Mouse (Mus musculus) intestine, postnatal 0 days (tissue): ENCODE results near the gene Ppp1r15b. TPM values are rescaled to one million over a fixed set of nuclear protein-coding genes. Genes with fewer than 3 reads are reported as not detected.

Experiments used
- ATAC-seq: fragments of 200-750 bp; cut with Nextera tagmentation; 2 replicates; pipeline ENCODE4 v1.8.0; 2017; ENCODE audit warnings: mild to moderate bottlenecking, moderate TSS enrichment, moderate library complexity
- H3K27ac ChIP-seq: fragments of 300-500 bp; sonication (generic); 2 replicates; pipeline ENCODE4 v1.5.1; 2014; ENCODE audit warnings: mild to moderate bottlenecking, low read depth, low read length, moderate library complexity
- H3K27me3 ChIP-seq: fragments of 300-500 bp; sonication (generic); replicated peaks from 2 replicates; pipeline ENCODE4 v1.6.1; 2014; ENCODE audit warnings: low read length, mixed read lengths; ENCODE audit not compliant: control insufficient read depth, insufficient read depth
- H3K36me3 ChIP-seq: fragments of 300-500 bp; sonication (generic); 2 replicates; pipeline ENCODE4 v1.6.1; 2014; ENCODE audit warnings: mild to moderate bottlenecking, moderate library complexity; ENCODE audit not compliant: control insufficient read depth, insufficient read depth
- H3K4me1 ChIP-seq: fragments of 300-500 bp; sonication (generic); replicated peaks from 2 replicates; pipeline ENCODE4 v1.6.1; 2014; ENCODE audit warnings: antibody characterized with exemption, low read length, mixed read lengths; ENCODE audit not compliant: control insufficient read depth, insufficient read depth
- H3K4me2 ChIP-seq: fragments of 300-500 bp; sonication (generic); replicated peaks from 2 replicates; pipeline ENCODE4 v1.6.1; 2014; ENCODE audit warnings: low read depth, mild to moderate bottlenecking, moderate library complexity
- H3K4me3 ChIP-seq: fragments of 300-500 bp; sonication (generic); 2 replicates; pipeline ENCODE4 v1.5.1; 2014; ENCODE audit warnings: low read depth, low read length
- H3K9ac ChIP-seq: fragments of 300-500 bp; sonication (generic); 2 replicates; pipeline ENCODE4 v1.6.1; 2014; ENCODE audit warnings: mild to moderate bottlenecking, low read depth, low read length
- H3K9me3 ChIP-seq: fragments of 300-500 bp; sonication (generic); 2 replicates; pipeline ENCODE4 v1.6.1; 2016; ENCODE audit warnings: mixed run types; ENCODE audit not compliant: control insufficient read depth
- CTCF ChIP-seq: sonication (generic); IDR thresholded peaks from 2 replicates; pipeline ENCODE4 v1.5.1; 2016; ENCODE audit warnings: low read depth, mild to moderate bottlenecking, control low read depth, antibody characterized with exemption, moderate library complexity
- WGBS: fragments of 180-500 bp; shearing (Covaris S2); extraction: QIAGEN DNeasy Blood & Tissue Kit; methylation state at CpG from one replicate; pipeline ENCODE4 v1.1.7; 2014; 5-methylcytosine and 5-hydroxymethylcytosine counted together
- polyA plus RNA-seq: library from polyadenylated mRNA; unstranded; fragments of >200 nt; fragmentation: Nextera tagmentation; extraction: Ambion mirVana; gene quantifications from 2 replicates; pipeline ENCODE4 v1.2.1, GENCODE M21; 2015

Gene Ppp1r15b
- polyA plus RNA-seq, 1 experiment from 2014 or later = 28.5 TPM

DNA sequence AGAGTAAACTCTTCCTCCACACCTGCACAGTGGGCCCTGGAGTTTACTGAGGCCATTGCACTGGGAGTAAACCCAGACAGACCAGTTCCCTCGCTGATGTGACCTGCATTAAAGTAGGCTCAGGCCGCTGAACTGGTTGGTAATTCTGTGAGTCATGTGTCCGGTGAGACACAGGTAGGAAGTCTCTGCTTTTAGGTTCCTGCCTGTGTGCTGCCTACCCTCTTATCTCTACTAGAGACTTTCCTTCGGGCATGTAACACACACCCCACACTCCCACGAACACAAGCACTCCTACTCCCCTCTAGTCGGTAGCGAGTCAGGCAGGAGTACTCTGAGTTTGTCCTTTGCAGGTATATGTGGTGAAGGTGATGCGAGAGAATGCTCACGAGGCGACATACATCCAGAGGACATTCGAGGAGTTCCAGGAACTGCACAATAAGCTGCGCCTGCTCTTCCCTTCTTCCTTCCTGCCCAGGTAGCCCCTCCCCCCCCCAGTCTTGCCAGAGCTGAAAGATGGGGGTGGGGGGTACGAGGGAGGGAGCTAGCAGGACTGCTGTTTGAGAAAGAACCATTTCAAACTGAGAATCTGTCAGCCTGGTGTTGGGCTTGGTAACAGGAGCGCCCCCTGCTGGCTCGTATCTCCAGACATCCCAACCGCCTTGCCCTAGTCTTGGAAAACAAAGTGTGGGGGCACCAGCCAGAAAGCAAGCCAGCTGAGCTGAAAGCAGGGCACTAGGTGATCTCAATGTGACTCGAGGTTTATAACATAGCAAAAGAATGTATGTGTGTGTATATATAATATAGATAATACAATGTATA lies 29.8 kb upstream of the Ppp1r15b start:
- H3K36me3 ChIP-seq = peaks cover 82% of the 10 kb centered on the region
- no peaks in the 10 kb centered on the region for H3K27me3 ChIP-seq
- no peak overlapping the region for H3K9ac ChIP-seq
- H3K4me3 ChIP-seq = no peak overlapping the region
- H3K4me1 ChIP-seq = no peaks in the 10 kb centered on the region
- 33% methylated on average over 17 of the region's 17 CpGs for WGBS
- peak; percentile 42; the same call in 1 of the 2 replicates for ATAC-seq
- no peak overlapping the region for H3K4me2 ChIP-seq
- H3K27ac ChIP-seq = no peak overlapping the region
- peak; percentile 93 for TF ChIP-seq CTCF
- no peaks in the 10 kb centered on the region for H3K9me3 ChIP-seq

DNA sequence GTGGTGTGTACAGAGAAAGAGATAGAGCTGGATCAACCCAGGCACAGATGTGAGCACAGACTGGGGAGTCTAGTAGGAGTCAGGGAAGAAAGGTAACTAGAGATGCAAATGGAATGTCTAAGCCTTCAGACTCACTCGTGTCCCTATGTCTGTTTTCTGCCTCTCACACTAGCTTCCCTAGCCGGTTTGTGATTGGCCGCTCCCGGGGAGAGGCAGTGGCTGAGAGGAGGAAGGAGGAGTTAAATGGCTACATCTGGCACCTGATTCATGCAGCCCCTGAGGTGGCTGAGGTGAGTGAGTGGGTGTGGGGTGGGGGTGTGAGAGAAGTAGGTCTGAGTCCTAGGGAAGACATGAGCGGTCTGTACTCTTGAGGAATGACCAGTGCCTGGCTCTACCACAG lies 28.8 kb upstream of the Ppp1r15b start:
- H3K4me3 ChIP-seq = no peak overlapping the region
- H3K9me3 ChIP-seq = no peaks in the 10 kb centered on the region
- no peak for ATAC-seq
- no peak overlapping the region for H3K9ac ChIP-seq
- H3K27ac ChIP-seq = no peak overlapping the region
- no peak for TF ChIP-seq CTCF
- H3K4me1 ChIP-seq = no peaks in the 10 kb centered on the region
- no peak overlapping the region for H3K4me2 ChIP-seq
- H3K27me3 ChIP-seq = no peaks in the 10 kb centered on the region
- WGBS = 87% methylated on average over 5 of the region's 5 CpGs
- peaks cover 82% of the 10 kb centered on the region for H3K36me3 ChIP-seq

DNA sequence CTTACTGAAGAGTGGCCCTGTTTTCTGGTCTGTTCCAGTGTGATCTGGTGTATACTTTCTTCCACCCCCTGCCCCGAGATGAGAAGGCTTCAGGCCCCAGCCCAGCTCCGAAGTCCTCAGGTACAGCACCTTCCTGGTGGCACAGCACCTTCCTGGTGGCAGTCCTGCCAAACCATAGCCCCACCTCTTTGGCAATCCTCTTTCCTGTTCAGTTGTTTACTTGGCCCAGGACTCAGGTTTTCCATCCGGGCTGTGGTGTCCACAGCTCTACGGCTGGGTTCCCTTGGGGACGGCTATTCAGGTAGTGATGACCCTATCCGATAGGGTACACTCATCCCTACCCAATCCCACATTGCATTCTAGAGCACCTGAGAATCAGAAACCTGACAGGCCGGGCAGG lies 27.6 kb upstream of the Ppp1r15b start:
- no peaks in the 10 kb centered on the region for H3K27me3 ChIP-seq
- no peak overlapping the region for H3K4me3 ChIP-seq
- H3K36me3 ChIP-seq = peaks cover 74% of the 10 kb centered on the region
- no peak overlapping the region for H3K4me2 ChIP-seq
- no peak for TF ChIP-seq CTCF
- 92% methylated on average over 7 of the region's 7 CpGs for WGBS
- H3K9ac ChIP-seq = no peak overlapping the region
- no peaks in the 10 kb centered on the region for H3K9me3 ChIP-seq
- no peak overlapping the region for H3K27ac ChIP-seq
- ATAC-seq = no peak
- no peaks in the 10 kb centered on the region for H3K4me1 ChIP-seq

DNA sequence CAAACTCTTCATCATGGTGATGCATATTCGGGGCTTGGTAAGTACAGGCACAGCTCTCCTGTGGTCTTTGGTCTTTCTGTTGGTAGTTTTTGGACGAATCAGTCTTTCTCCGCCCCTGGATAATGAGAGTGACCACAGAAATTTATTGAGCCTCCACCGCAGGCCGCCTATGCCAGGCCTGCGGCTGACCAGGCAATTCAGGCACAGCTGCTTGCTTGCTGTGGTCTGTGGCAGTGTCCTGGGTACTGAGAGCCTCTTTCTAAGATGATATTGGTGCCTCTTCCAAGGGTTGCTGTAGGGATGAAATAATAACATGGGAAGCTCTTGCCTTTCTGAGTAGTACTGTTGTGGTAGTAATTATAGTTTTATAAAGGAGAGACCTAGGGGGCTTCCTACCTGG lies 27.1 kb upstream of the Ppp1r15b start:
- WGBS = 96% methylated on average over 6 of the region's 6 CpGs
- TF ChIP-seq CTCF = no peak
- Histone ChIP-seq H3K9me3 (no peaks in the 10 kb centered on the region), H3K27me3 (no peaks in the 10 kb centered on the region), H3K9ac (no peak overlapping the region), H3K4me2 (no peak overlapping the region), H3K4me1 (no peaks in the 10 kb centered on the region), H3K36me3 (peaks cover 68% of the 10 kb centered on the region), H3K4me3 (no peak overlapping the region), H3K27ac (no peak overlapping the region)
- ATAC-seq = no peak

DNA sequence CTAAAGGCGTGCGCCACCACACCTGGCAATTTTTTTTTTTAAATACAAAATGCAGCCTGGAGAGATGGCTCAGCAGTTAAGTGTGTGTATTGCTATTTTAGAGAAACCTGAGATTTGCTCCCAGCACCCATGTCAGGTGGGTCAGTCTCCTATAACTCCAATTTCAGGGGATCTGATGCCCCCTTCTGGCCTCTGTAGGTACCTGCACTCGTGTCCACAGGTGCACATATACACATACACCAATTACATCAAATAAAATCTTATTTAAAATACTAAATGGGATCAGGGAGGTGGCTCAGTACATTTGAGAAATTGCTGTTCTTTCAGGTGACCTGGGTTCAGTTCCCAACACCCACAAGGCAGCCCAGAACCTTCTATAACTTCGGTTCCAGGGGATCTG lies 14.8 kb upstream of the Ppp1r15b start:
- H3K36me3 ChIP-seq = no peaks in the 10 kb centered on the region; the same call in 1 of the 2 replicates
- no peak for ATAC-seq
- H3K9me3 ChIP-seq = no peaks in the 10 kb centered on the region
- no peak overlapping the region for H3K4me2 ChIP-seq
- no peak overlapping the region for H3K9ac ChIP-seq
- H3K27ac ChIP-seq = no peak overlapping the region
- no peak overlapping the region for H3K4me3 ChIP-seq
- H3K4me1 ChIP-seq = no peaks in the 10 kb centered on the region
- peak; percentile 19; the same call in 1 of the 2 replicates for TF ChIP-seq CTCF
- no peaks in the 10 kb centered on the region for H3K27me3 ChIP-seq
- 93% methylated on average over 4 of the region's 4 CpGs for WGBS

DNA sequence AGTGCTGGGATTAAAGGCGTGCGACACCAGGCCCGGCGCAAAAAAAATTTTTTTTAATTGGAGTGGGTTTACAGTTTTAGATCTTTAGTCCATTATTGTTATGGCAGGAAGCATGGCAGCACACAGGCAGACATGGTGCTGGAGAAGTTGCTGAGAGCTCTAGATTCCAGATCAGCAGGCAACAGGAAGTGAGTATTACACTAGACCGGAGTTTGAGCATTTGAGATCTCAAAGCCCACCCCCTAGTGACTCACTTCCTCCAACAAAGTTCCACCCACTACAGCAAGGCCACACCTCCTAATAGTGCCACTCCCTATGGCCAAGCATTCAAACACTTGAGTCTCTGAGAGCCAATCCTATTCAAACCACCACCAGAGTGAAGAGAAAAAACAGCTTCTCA lies 12.8 kb upstream of the Ppp1r15b start:
- Histone ChIP-seq H3K4me3 (no peak overlapping the region), H3K9me3 (no peaks in the 10 kb centered on the region), H3K27ac (peak overlapping the region; percentile 46; the same call in 1 of the 2 replicates), H3K27me3 (no peaks in the 10 kb centered on the region), H3K9ac (no peak overlapping the region), H3K4me2 (no peak overlapping the region), H3K36me3 (no peaks in the 10 kb centered on the region; the same call in 1 of the 2 replicates), H3K4me1 (no peaks in the 10 kb centered on the region)
- 80% methylated on average over 5 of the region's 5 CpGs for WGBS
- TF ChIP-seq CTCF = 0 out of 2 replicates have a peak, but pooled peaks have one; percentile 4
- ATAC-seq = peak; percentile 70
